Mouse (Mus musculus) heart, embryonic 10.5 days (tissue): ENCODE measurements at regions not wholly inside any gene's neighbourhood (a gene's known extent, or its start where the extent isn't known, plus 50 kb on each side); places are given as distances from the start of the nearest gene placed in this dataset.

Source experiments
- DNase-seq: peaks from one replicate; pipeline ENCODE4 v3.0.0-alpha.2; 2017; ENCODE audit warnings: low spot score
- H3K27ac ChIP-seq: fragments of 300-500 bp; sonication (generic); 2 replicates; pipeline ENCODE4 v1.5.1; 2016; ENCODE audit warnings: mild to moderate bottlenecking
- H3K27me3 ChIP-seq: fragments of 300-500 bp; sonication (generic); 2 replicates; pipeline ENCODE4 v1.6.1; 2016; ENCODE audit warnings: mild to moderate bottlenecking; ENCODE audit not compliant: poor library complexity, insufficient read depth, severe bottlenecking
- H3K36me3 ChIP-seq: fragments of 300-500 bp; sonication (generic); 2 replicates; pipeline ENCODE4 v1.6.1; 2016; ENCODE audit warnings: mild to moderate bottlenecking, moderate library complexity
- H3K4me1 ChIP-seq: fragments of 300-500 bp; sonication (generic); 2 replicates; pipeline ENCODE4 v1.6.1; 2016; ENCODE audit warnings: mild to moderate bottlenecking
- H3K4me3 ChIP-seq: fragments of 300-500 bp; sonication (generic); 2 replicates; pipeline ENCODE4 v1.5.1; 2016; ENCODE audit warnings: mild to moderate bottlenecking, moderate library complexity
- H3K9me3 ChIP-seq: fragments of 300-500 bp; sonication (generic); 2 replicates; pipeline ENCODE4 v1.6.1; 2016; ENCODE audit warnings: mild to moderate bottlenecking, moderate library complexity
- WGBS: fragments of 180-500 bp; shearing (Covaris S2); methylation state at CpG from one replicate; pipeline ENCODE4 v1.1.7; 2016; 5-methylcytosine and 5-hydroxymethylcytosine counted together

- Histone ChIP-seq H3K36me3 (no peaks in the 10 kb centered on the region), H3K4me3 (no peak overlapping the region), H3K27ac (no peak overlapping the region), H3K27me3 (no peaks in the 10 kb centered on the region), H3K9me3 (no peaks in the 10 kb centered on the region), H3K4me1 (no peaks in the 10 kb centered on the region)
- DNase-seq = no peak
- WGBS = 82% methylated on average over 1 of the region's 1 CpGs
These were observed 1055.1 kb downstream of the Brinp1 start for GRCm38 (mm10) chr4:67899109-67899508.

DNA sequence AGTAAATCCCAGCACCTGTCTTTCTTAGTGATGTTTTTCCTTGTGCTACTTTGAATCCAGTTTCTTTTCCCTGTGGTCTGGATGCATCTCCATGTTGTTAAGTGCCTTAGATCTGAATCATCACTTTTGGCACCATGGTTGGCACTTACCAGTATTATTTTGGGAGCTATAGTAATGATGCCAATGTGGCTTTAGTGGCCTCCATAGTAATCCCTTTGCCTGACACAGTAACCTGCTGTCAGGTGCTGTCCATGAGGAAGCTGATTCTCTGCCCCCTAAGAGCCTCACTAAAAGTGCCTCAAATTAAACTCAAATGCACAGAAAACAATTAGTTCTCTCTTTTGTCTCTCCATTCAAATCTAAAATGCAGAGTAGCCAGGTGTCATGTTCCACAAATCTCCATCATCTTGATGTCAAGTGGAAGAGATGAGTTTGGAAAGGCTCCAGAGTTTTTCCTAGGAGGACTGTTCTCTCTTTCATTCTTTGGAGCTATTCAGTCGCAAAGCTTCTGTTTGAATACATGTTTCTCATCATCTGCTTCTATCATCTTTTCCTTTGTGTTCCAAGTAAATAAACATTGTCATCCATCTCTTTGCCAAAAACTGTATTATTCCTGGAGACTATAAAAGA, 1062.1 kb downstream of the Brinp1 start:
- Histone ChIP-seq H3K4me3 (no peak overlapping the region), H3K9me3 (no peaks in the 10 kb centered on the region), H3K36me3 (no peaks in the 10 kb centered on the region), H3K27me3 (no peaks in the 10 kb centered on the region), H3K4me1 (no peaks in the 10 kb centered on the region), H3K27ac (no peak overlapping the region)
- DNase-seq = no peak
- WGBS = 88% methylated on average over 1 of the region's 1 CpGs

- H3K27me3 ChIP-seq = no peaks in the 10 kb centered on the region
- no peak overlapping the region for H3K4me3 ChIP-seq
- H3K27ac ChIP-seq = no peak overlapping the region
- no peaks in the 10 kb centered on the region for H3K9me3 ChIP-seq
- H3K36me3 ChIP-seq = no peaks in the 10 kb centered on the region
- no peaks in the 10 kb centered on the region for H3K4me1 ChIP-seq
- no peak for DNase-seq
These were observed 1060.6 kb downstream of the Tlr4 start for GRCm38 (mm10) chr4:67887954-67888353.

- Histone ChIP-seq H3K9me3 (no peaks in the 10 kb centered on the region), H3K4me1 (no peaks in the 10 kb centered on the region), H3K27ac (no peak overlapping the region)
These were observed 1057.8 kb downstream of the Tlr4 start for GRCm38 (mm10) chr4:67885204-67885603.

DNA sequence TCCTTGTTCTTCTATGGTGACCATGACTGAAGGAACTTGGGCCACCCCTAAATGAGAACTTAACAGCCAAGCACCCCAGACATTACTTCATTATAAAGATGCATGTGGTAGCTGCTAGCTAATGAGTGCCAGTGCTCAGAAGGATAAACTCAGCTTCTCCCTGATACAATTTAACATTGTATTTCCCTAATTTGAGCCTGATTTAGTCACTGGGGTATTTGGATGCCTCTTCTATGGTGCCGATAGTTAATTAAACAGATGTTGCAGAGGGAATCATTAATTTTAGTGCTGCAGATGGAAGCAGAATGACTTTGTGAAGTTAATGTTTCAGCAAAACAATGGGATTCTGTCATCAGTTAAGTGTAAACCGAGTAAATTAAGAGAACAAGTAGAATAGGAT, 1034.8 kb downstream of the Tlr4 start:
- no peak overlapping the region for H3K27ac ChIP-seq
- no peak overlapping the region for H3K4me3 ChIP-seq
- DNase-seq = no peak
- 79% methylated on average over 2 of the region's 2 CpGs for WGBS
- H3K4me1 ChIP-seq = no peaks in the 10 kb centered on the region
- no peaks in the 10 kb centered on the region for H3K36me3 ChIP-seq
- H3K27me3 ChIP-seq = no peaks in the 10 kb centered on the region
- H3K9me3 ChIP-seq = no peaks in the 10 kb centered on the region

More at GRCm38 (mm10) chr4:67885204-67885603, 1057.8 kb downstream of the Tlr4 start:
- DNase-seq = no peak
- Histone ChIP-seq H3K27me3 (no peaks in the 10 kb centered on the region), H3K4me3 (no peak overlapping the region), H3K36me3 (no peaks in the 10 kb centered on the region)

GRCm38 (mm10) chr4:67861801-67862200, 1034.4 kb downstream of the Tlr4 start:
- Histone ChIP-seq H3K4me3 (no peak overlapping the region), H3K4me1 (no peaks in the 10 kb centered on the region), H3K27me3 (no peaks in the 10 kb centered on the region), H3K27ac (no peak overlapping the region), H3K9me3 (no peaks in the 10 kb centered on the region), H3K36me3 (no peaks in the 10 kb centered on the region)
- WGBS = 80% methylated on average over 1 of the region's 1 CpGs
- no peak for DNase-seq

DNA sequence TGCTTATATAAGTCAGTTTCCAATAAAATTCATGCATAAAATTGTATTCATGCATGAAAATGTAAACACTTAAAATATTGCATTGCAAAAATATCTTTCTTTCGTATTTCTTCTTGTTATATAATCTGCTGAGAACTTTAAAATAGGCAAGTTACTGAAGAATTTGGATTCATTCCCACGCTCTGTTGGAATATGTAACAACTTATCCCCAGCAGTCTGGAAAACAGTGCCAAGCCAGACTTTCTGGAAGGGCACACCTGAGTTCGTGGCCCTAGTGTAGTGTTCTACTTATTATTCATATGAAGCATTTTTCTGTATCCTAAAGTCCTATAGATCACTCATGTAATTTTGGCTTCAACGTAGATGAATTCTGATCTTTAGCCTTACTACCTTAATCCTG, 1025.6 kb downstream of the Tlr4 start:
- no peaks in the 10 kb centered on the region for H3K4me1 ChIP-seq
- H3K36me3 ChIP-seq = no peaks in the 10 kb centered on the region
- no peaks in the 10 kb centered on the region for H3K27me3 ChIP-seq
- DNase-seq = no peak
- no peak overlapping the region for H3K27ac ChIP-seq
- 75% methylated on average over 4 of the region's 4 CpGs for WGBS
- H3K9me3 ChIP-seq = peaks cover 2% of the 10 kb centered on the region; the same call in 1 of the 2 replicates
- H3K4me3 ChIP-seq = no peak overlapping the region

DNA sequence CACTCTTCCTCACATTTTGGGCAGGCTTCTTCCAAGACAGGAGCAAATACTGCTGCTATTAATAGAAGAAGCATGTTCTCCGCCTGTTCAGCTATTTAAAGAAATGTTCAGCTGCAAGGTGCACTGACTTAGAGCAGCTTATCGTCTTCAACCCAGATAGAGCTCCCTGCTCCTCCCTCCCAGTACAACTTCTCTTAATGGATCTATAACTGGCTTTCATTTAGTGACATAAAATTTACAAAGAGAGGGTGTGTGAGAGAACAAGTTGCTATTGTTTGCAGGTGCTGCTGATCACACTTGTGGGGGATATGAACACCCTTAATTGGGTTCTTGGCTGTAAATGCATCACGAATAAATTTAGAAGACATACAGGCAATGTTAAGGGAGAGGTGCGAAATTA, 1006.0 kb downstream of the Tlr4 start:
- no peak for DNase-seq
- H3K9me3 ChIP-seq = no peaks in the 10 kb centered on the region
- no peaks in the 10 kb centered on the region for H3K27me3 ChIP-seq
- H3K36me3 ChIP-seq = no peaks in the 10 kb centered on the region
- WGBS = 53% methylated on average over 4 of the region's 4 CpGs
- no peak overlapping the region for H3K27ac ChIP-seq
- no peaks in the 10 kb centered on the region for H3K4me1 ChIP-seq
- no peak overlapping the region for H3K4me3 ChIP-seq

GRCm38 (mm10) chr4:67825484-67825883, 998.1 kb downstream of the Tlr4 start:
- H3K27me3 ChIP-seq = no peaks in the 10 kb centered on the region
- H3K4me1 ChIP-seq = no peaks in the 10 kb centered on the region
- H3K4me3 ChIP-seq = no peak overlapping the region
- H3K27ac ChIP-seq = no peak overlapping the region
- no peaks in the 10 kb centered on the region for H3K9me3 ChIP-seq
- no peaks in the 10 kb centered on the region for H3K36me3 ChIP-seq
- DNase-seq = no peak
- WGBS = 50% methylated on average over 1 of the region's 1 CpGs

DNA sequence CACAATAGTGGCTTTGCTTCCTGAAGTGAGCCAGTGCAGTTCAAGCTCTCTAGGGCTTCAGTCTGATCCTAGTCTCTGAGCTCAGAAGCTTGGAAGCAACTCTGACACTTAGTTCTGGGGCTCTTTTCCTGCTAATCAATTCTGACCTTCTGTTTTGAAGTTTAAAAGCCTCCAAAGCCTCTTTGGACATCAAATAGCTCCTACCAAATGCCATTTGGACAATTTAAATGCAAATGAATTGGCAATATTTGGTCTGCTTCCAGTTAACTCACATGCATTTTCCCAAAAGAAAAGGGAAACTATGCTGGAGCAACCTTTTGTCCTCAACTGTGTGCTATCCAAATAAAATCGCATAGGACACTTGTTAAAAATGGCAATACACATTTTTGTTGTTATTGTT, 968.7 kb downstream of the Tlr4 start:
- 55% methylated on average over 1 of the region's 1 CpGs for WGBS
- no peaks in the 10 kb centered on the region for H3K9me3 ChIP-seq
- H3K27ac ChIP-seq = no peak overlapping the region
- H3K27me3 ChIP-seq = no peaks in the 10 kb centered on the region
- H3K4me3 ChIP-seq = no peak overlapping the region
- no peaks in the 10 kb centered on the region for H3K4me1 ChIP-seq
- no peaks in the 10 kb centered on the region for H3K36me3 ChIP-seq
- no peak for DNase-seq
